Mouse (Mus musculus): Measurements from ENCODE around the gene Bcl2a1d. TPM values are rescaled to one million over a fixed set of nuclear protein-coding genes. Genes with fewer than 3 reads are reported as not detected.
"Not testable (repeated sequence)": the region's sequence is repeated elsewhere in the genome, so short reads cannot be mapped to it uniquely, and the experiment has no call there.

Bcl2a1d gene
- polyA plus RNA-seq, 1 experiment from 2014 or later, result 0.49 TPM

DNA sequence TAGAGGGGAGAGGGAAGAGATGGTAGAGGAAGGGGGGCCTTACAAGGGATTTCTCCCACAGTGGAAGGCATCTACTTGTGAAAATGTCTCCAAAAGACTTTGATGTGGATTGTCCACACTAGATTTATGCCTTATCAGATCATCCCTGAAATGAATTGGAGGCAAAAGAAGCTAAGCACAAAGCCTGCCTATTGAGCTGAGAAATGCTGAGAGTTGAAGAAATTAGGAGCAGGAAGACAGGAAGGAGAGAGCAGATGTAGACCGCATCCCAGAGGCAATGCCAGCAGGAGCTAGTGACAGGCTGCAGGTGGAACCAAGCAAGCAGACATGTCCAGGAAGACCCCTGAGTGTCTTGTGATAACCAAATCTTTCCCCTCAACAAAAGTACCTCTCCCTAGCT lies 45.0 kb downstream of the Bcl2a1d start:
- H3K4me3 ChIP-seq (replicated peaks); H3K36me3 ChIP-seq; H3K4me2 ChIP-seq; ATAC-seq (ENCODE audit: insufficient read depth, low FRiP score, low read depth); H3K9ac ChIP-seq; H3K27ac ChIP-seq; H3K4me1 ChIP-seq; H3K9me3 ChIP-seq; H3K27me3 ChIP-seq (replicated peaks): not testable (repeated sequence)
- 84% methylated on average over 1 of the region's 1 CpGs for WGBS

Other genes starting within 250 kb of the Bcl2a1d start
- gene Syncrip, start 249.3 kb downstream of the Bcl2a1d start, polyA plus RNA-seq (2015; fragmentation: Nextera tagmentation; extraction: Ambion mirVana), result 88.7 and 93.1 TPM in 2 replicates
- 10.1 and 10.5 TPM in 2 replicates for gene Zfp949, start 183.9 kb downstream of the Bcl2a1d start, polyA plus RNA-seq (2015; fragmentation: Nextera tagmentation; extraction: Ambion mirVana)
- 0.09 and 0.24 TPM in 2 replicates for gene Trim43a, start 151.0 kb downstream of the Bcl2a1d start, polyA plus RNA-seq (2015; fragmentation: Nextera tagmentation; extraction: Ambion mirVana)
- gene Mthfsl, start 11.6 kb downstream of the Bcl2a1d start, polyA plus RNA-seq (2015; fragmentation: Nextera tagmentation; extraction: Ambion mirVana), result 43.3 and 44.1 TPM in 2 replicates
- 0.23 TPM in 1 of 2 replicates, not detected in the other for gene Trim43c, start 107.2 kb upstream of the Bcl2a1d start, polyA plus RNA-seq (2015; fragmentation: Nextera tagmentation; extraction: Ambion mirVana)
- 0.77 and 1.1 TPM in 2 replicates for gene Bcl2a1a, start 225.0 kb upstream of the Bcl2a1d start, polyA plus RNA-seq (2015; fragmentation: Nextera tagmentation; extraction: Ambion mirVana)

Measured in stomach, embryonic 15.5 days (tissue).